8 mouse cellular contexts compared by ENCODE assay signal in the genomic region with DNA sequence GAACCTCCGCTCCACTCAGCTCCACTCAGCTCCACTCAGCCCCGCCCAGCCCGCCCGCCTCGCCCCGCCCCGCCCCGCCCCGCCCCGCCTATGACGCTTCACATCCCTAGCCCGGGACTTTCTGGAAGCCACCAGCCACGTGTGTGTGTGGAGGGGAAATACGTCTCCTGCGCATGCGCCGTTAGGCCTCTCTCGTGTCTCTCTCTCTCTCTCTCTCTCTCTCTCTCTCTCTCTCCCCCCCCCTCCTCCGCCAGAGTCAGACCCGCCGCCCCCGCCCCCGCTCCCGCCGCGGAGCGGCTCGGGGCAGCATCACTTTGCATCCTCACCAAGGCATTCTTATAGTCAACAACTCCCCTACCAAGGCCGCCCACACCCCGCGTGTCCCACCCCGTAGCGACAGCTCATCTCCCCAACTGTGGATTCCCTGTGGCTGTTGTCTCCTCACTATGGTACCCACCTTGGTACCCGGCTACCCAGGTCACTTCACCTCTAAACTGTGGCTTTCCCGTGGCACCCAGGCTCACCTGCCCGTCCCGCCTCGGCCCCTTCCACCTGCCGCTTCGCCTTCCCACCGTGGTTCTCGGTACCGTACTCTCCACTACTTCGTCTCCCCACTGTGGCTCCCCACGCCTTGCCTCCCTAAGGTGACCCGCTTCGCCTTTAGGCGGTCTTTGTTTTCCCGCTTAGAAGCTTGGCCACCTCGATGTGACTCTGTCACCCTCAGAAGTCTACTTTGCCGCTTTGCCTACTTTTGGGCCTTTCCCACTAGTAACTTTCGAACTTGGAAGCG. TPM values are rescaled to one million over a fixed set of nuclear protein-coding genes. Genes with fewer than 3 reads are reported as not detected.
DNase-seq lines count a peak whose midpoint lies in the region; ATAC-seq and TF ChIP-seq lines count a peak whose summit lies in the region.

No protein-coding gene starts in this region.

- no peak overlapping the region for H3K27ac ChIP-seq in intestine, postnatal 0 days (ENCODE audit: low read depth, low read length)

- no peaks in the 10 kb centered on the region for H3K36me3 ChIP-seq in intestine, postnatal 0 days (ENCODE audit: control insufficient read depth, insufficient read depth)

- H3K9me3 ChIP-seq in intestine, postnatal 0 days (ENCODE audit: control insufficient read depth) = no peaks in the 10 kb centered on the region

- WGBS in intestine, postnatal 0 days = 50% methylated on average over 39 of the region's 53 CpGs

- DNase-seq in adrenal gland, postnatal 36 days = peak; percentile 57 to 61
- peak; percentile 64 for DNase-seq in embryo, embryonic 9.5 days (ENCODE audit: extremely low spot score)
- DNase-seq in heart, adult 11 months = peak; percentile 96
- DNase-seq in left cerebral cortex, postnatal 36 days (ENCODE audit: low spot score in 2 of 2) = peak; percentile 27 to 39
- peak; percentile 72 for DNase-seq in mesoderm, embryonic 11.5 days (ENCODE audit: low read depth, low spot score)
- DNase-seq in right cerebral cortex, postnatal 36 days (ENCODE audit: low spot score in 2 of 2) = peak; percentile 34 to 39
- DNase-seq in adipocyte (ENCODE audit: low spot score) = no peak

- H3K4me1 ChIP-seq in intestine, postnatal 0 days (replicated peaks; ENCODE audit: control insufficient read depth, insufficient read depth, low read length) = no peaks in the 10 kb centered on the region

- intact Hi-C loops in left cerebral cortex, postnatal 36 days (cut with DNase I) = no loop called here

- H3K4me3 ChIP-seq in intestine, postnatal 0 days (ENCODE audit: low read depth, low read length) = peak overlapping the region; percentile 9; the same call in 1 of the 2 replicates

- H3K27me3 ChIP-seq in intestine, postnatal 0 days (replicated peaks; ENCODE audit: control insufficient read depth, insufficient read depth, low read length) = no peaks in the 10 kb centered on the region

- ATAC-seq in intestine, postnatal 0 days = peak; percentile 75

- TF ChIP-seq CTCF in intestine, postnatal 0 days (IDR thresholded peaks at IDR 0.05; ENCODE audit: low read depth) = no peak

- H3K4me2 ChIP-seq in intestine, postnatal 0 days (replicated peaks; ENCODE audit: low read depth) = peak overlapping the region; percentile 50

- H3K9ac ChIP-seq in intestine, postnatal 0 days (ENCODE audit: low read depth, low read length) = no peak overlapping the region

RNA-seq across cellular contexts. Expression of gene Nxf2, which starts 1.1 kb away (rescaled TPM):
- total RNA-seq in adrenal gland, postnatal 36 days (2021) = under 1 TPM in 1 of 2 experiments, not detected in 1; 0.13 TPM
- polyA plus RNA-seq in intestine, postnatal 0 days (2015; fragmentation: Nextera tagmentation; extraction: Ambion mirVana) = 0.12 TPM in 2 replicates
- not detected for total RNA-seq in left cerebral cortex, postnatal 36 days (2021)

RNA-seq across cellular contexts. Expression of gene Zmat1, which starts 45.5 kb away (rescaled TPM):
- total RNA-seq in adrenal gland, postnatal 36 days (2021) = 10 to 100 TPM in 1 of 2 experiments, 1 to 10 TPM in 1; 7.5 to 10.8 TPM
- polyA plus RNA-seq in intestine, postnatal 0 days (2015; fragmentation: Nextera tagmentation; extraction: Ambion mirVana) = 1.7 TPM in 2 replicates
- total RNA-seq in left cerebral cortex, postnatal 36 days (2021) = 10 to 100 TPM in 1 of 2 experiments, 1 to 10 TPM in 1; 8.9 to 10.3 TPM
